Mouse (Mus musculus) cerebellum, adult 9-11 months (tissue): Measurements from ENCODE around the gene Cdk17.

Source experiments
- DNase-seq: peaks from one replicate; pipeline ENCODE4 v3.0.0; 2022

Gene Cdk17

GRCm38 (mm10) chr10:93171182-93171855 is 10.6 kb downstream of the Cdk17 start:
- DNase-seq, result peak; percentile 38

GRCm38 (mm10) chr10:93177471-93177870 is 16.8 kb downstream of the Cdk17 start:
- DNase-seq, result no peak

GRCm38 (mm10) chr10:93177874-93178273 is 17.2 kb downstream of the Cdk17 start:
- no peak for DNase-seq

GRCm38 (mm10) chr10:93178662-93179061 is 18.0 kb downstream of the Cdk17 start:
- no peak for DNase-seq

- DNase-seq, result peak; percentile 7
Observed at GRCm38 (mm10) chr10:93179669-93180460, 19.2 kb downstream of the Cdk17 start.

- peak; percentile 0 for DNase-seq
Observed at GRCm38 (mm10) chr10:93184351-93184976, 23.8 kb downstream of the Cdk17 start.

GRCm38 (mm10) chr10:93188440-93188999 is 27.8 kb downstream of the Cdk17 start:
- no peak for DNase-seq

GRCm38 (mm10) chr10:93190475-93191262 is 30.0 kb downstream of the Cdk17 start:
- DNase-seq, result no peak

- DNase-seq, result peak; percentile 53
Observed at GRCm38 (mm10) chr10:93197092-93197491, 36.4 kb downstream of the Cdk17 start.

- DNase-seq, result peak; percentile 2
Observed at GRCm38 (mm10) chr10:93198958-93199357, 38.3 kb downstream of the Cdk17 start.

- DNase-seq, result peak; percentile 57
Observed at GRCm38 (mm10) chr10:93201846-93202458, 41.3 kb downstream of the Cdk17 start.

GRCm38 (mm10) chr10:93205287-93205956 is 44.7 kb downstream of the Cdk17 start:
- DNase-seq, result no peak

GRCm38 (mm10) chr10:93207176-93207575 is 46.5 kb downstream of the Cdk17 start:
- DNase-seq, result no peak

GRCm38 (mm10) chr10:93212699-93213098 is 52.0 kb downstream of the Cdk17 start:
- DNase-seq, result no peak

GRCm38 (mm10) chr10:93213339-93213738 is 52.7 kb downstream of the Cdk17 start:
- no peak for DNase-seq

GRCm38 (mm10) chr10:93214251-93214650 is 53.6 kb downstream of the Cdk17 start:
- DNase-seq, result no peak

- peak; percentile 65 for DNase-seq
Observed at GRCm38 (mm10) chr10:93215051-93215763, 54.5 kb downstream of the Cdk17 start.

- peak; percentile 1 for DNase-seq
Observed at GRCm38 (mm10) chr10:93225751-93226150, 65.1 kb downstream of the Cdk17 start.

- DNase-seq, result peak; percentile 0
Observed at GRCm38 (mm10) chr10:93227921-93228320, 67.2 kb downstream of the Cdk17 start.

- peak; percentile 1 for DNase-seq
Observed at GRCm38 (mm10) chr10:93228401-93229007, 67.8 kb downstream of the Cdk17 start.
